Mouse (Mus musculus) gastrocnemius, postnatal 25 days (tissue): ENCODE measurements around the gene Slc7a11. TPM values are rescaled to one million over a fixed set of nuclear protein-coding genes. Genes with fewer than 3 reads are reported as not detected.
"Not testable (repeated sequence)": the region's sequence is repeated elsewhere in the genome, so short reads cannot be mapped to it uniquely, and the experiment has no call there.

ENCODE experiments used
- DNase-seq: peaks from one replicate; pipeline ENCODE4 v3.0.0; 2022
- long read RNA-seq, 2 experiments: library from polyadenylated mRNA; stranded (forward); transcript quantifications; one replicate each; pipeline ENCODE4 v2.0.0; 2021
- total RNA-seq, 2 experiments: library from RNA; stranded (reverse); gene quantifications; 1 replicate in 1 of 2; 2 replicates in 1 of 2; pipeline ENCODE4 v1.2.3; 2021

The Slc7a11 gene
- total RNA-seq: under 1 TPM; 0.11 to 0.23 TPM
- long read RNA-seq, experiment 1, partial matches to known transcripts: 0 of 4 reads
- long read RNA-seq, experiment 1, other reads (novel, unspliced or antisense): 4 of 4 reads
- long read RNA-seq, experiment 2, partial matches to known transcripts: 1 of 7 reads
- long read RNA-seq, experiment 2, other reads (novel, unspliced or antisense): 6 of 7 reads

DNA sequence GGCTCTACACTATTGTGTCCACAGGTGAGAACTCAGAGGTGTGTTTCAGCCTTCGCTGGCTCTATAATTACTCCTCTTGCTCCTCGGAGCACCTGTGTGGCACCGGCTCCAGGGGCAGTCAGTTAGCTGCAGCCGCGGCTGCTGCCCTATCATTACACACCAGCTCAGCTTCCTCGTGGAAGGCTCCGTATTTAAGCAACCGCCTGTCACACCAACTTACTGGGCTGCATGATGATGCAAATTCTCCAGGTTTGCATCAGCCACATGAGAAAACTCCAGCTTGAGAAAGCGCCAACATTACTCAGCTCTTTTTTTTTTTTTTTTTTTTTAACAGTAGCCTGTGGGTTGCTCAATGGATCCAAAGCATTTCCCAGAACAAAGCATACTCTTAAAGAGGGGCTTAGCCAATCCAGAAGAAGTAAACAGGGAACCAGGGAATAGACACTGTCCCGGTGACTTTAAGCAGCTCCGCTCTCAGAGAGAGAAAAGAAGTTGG, at the start of gene Slc7a11:
Gene Slc7a11, minus strand, starts transcription at position 194 of the 496 bp plus-strand sequence.
- peak; percentile 32 for DNase-seq

DNA sequence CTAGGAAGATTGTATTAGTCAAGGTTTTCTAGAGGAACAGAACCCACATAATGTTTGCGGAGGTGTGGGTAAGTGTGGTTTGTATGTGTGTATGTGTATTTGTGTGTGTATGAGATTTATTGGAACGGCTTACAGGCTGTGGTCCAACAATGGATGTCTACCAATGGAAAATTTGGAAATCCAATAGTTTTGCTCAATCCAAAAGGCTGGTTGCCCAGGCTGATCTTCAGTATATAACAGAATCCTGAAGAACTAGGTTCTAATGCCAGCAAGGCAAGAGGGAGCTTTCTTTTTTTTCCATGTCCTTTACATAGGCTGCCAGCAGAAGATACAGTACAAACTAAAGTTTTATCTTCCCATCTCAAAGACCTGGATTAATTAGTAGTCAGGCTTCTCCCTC, 48.3 kb upstream of the Slc7a11 start:
- DNase-seq: no peak

DNA sequence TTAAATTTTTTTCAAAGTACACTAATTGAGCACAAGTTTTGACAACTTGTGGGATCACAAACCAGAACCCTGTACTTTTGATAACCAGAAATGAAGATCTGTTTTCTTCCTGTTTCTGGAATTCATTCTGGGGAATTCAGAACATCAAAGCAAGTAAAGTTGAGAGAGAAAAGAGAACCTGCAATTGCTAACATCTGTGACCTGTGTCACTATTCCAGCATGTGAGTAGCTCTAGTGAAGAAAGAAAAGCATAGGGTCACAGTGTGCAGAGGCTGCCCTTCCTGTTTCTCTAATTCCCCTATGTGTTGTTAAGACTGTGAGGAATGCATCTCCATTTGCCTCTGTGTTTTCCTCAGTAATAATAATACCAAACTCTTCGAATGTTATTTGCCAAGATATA, 40.7 kb upstream of the Slc7a11 start:
- no peak for DNase-seq

DNA sequence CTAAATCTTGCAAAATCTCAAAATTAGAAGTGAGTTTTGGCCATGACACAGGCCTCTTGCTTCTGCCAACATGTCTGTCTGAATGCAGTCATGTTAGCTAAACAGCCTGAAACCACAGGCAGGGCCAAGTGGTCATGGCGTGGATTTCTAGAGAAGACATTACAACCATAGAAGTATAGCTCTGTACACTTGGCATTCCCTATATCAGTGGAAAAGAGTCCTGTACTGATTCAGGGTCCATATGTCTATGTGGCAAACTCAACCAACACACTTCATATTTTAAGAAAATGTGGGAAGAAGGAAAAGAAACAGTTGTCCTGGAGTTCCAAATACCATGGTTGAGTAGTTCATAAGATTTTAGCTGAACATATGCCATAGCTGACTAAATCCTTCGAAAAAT, 18.8 kb upstream of the Slc7a11 start:
- DNase-seq: no peak

DNA sequence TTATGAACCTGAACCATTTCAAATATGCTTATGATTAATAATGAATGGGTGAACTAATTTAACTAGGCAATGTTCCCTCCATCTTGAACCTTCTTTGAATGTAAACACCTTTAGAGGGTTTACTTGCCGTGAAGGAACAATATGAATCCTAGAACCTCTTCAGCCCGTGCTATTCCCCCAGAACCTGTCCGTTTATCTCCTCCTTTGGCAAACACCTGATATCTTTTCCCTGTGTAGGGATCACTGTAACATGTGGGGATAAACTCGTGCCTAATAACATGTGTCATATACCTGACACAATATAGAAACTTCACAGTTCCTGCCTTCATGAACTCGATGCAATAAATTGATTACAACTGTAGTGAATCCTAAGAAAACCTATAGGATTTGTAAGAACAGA, 13.7 kb upstream of the Slc7a11 start:
- DNase-seq: no peak

DNA sequence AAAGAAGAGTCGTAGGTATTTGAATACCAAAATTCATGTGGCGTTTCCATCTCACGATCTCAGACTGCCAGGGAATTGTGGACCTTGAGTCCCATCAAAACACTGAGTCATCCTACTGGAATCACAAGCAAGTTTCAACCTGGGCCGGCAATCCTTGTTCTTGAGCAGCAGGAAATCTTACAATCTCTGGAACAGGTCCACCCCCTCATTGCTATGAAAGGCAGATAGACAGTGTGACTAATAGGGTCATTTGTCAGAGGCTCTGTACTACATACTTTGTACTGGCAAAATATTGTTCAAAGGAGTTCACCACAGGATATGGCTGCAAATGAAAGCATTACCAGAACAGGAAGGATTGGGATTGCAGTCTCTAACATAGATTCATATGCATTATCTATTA, 13.2 kb upstream of the Slc7a11 start:
- DNase-seq: no peak

DNA sequence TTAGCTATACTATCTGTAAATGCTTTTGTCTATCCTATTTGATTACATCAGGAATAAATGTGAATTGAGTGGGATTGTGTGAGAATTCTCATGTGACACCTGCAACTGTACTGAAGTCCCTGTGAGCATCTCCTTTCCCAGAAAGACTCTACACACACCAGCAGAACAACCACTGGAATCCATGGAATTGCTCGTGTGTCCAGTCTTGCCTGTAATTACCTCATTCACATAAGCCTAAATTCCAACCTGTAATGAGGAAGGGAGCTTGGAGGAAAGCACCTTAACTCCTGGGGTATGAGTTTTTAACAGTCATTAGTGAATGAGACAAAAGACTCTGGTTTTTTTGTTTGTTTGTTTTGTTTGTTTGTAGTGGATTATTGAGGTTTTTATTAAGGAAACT, 12.6 kb upstream of the Slc7a11 start:
- DNase-seq: no peak

DNA sequence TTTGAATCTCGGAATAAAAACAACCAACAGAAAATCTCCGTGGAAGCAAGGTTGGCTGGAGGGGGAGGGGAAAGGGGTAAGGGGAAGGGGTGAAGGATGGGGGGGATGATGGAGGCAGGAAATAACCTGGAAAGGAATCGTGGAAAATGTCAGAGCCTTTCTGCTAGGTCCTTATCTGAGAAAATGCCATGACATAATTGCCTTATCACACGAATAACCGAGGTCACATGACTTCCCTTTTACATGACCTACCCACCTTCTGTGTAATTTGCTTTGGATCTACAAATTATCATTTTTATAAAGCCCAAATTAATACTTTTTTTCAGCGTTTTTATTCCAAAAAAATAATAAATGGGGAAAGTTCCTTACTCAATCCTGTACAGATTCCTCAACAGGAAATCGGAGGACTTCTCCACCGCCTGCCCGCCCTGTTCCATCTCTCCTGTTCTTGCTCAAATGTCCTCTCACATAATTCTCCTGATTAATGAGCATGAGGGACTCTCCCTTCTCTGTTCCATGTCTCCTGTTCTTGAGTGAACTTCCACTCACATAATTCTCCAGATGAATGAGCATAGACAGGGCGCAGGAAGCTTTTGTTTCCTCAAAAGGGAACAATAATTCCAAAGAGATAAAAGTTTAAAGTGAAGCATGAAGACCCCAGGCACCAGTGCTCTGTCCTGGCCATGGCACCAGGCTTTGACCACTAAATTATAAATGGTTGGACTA, 1.8 kb upstream of the Slc7a11 start:
- DNase-seq: no peak

DNA sequence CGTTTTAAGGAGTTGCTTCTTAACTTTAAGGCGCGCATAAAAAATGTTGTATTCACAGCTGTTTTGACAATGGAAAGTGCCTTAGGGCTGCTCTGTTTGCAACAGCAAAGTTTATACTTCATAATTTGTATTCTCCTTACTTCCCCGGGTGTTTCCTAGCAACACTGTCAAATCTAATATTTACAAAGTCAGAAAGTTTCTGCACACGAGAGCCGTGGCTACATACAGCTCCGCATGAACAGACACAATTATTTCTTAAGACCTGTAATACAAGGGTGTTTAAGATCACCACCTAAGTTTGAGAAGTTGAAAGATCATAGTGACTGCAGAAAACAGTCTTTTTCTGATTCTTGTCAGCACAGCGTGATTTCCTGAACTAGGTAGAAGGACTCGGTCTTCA, 528 bp upstream of the Slc7a11 start:
- no peak for DNase-seq

DNA sequence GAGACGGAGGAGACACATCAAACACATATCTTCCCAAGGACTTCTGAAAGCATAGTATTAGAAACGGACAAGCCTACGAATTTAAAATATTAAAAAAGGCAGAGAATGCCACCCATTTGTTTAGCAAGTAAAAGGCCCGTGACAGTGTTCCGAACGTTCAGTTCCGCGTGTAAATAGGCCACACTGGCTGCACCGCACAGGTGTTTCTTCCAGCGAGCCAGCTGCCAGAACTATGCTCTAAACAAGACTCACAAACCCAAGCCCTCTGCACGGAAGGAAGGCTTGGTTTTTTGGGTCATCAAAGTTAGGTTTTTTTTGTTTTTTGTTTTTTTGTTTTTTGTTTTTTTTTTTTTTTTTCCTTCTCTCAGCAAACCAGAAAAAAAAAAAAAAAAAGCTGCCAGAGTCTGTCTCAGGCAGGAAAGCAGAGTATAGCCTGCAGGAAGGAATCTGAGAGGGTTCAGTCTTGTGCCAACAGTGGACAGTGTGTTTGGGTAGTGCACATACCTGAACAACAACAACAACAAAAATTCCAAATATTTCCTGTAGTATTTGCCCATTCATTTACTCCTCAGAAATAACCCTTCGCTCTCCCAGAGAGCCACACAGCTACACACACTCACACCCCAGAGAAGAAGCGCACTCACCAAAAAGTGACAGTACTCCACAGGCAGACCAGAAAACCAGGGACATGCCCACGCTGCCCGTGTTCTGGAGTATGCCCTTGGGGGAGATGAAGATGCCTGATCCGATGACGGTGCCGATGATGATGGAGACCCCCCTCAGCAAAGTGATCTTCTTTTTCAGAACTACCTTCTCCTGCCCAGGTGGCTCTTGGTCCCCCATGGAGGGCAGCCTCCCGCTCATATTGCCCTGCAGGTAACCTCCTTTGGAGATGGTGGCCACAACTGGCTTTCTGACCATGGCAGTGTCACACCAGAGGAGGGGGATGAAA, 797 bp downstream of the Slc7a11 start:
- peak; percentile 7 for DNase-seq

DNA sequence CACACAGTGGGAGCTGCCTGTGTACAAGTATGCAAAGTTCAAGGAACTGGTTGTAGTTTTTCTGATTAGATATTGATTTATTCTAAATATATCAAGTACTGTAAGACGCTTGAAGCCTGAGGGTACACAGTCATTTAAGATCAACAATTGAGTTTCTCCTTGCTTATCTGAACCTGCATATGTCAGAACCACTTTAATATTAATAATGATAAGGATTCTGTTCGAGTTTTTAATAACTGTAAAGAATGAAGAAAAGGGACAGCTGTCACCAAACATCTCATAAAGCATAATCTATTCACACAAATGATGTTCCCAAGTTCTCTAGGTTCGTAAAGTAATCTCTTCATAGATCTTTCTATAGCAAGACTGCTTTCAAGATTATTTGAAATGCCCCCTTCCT, 2.1 kb downstream of the Slc7a11 start:
- no peak for DNase-seq

DNA sequence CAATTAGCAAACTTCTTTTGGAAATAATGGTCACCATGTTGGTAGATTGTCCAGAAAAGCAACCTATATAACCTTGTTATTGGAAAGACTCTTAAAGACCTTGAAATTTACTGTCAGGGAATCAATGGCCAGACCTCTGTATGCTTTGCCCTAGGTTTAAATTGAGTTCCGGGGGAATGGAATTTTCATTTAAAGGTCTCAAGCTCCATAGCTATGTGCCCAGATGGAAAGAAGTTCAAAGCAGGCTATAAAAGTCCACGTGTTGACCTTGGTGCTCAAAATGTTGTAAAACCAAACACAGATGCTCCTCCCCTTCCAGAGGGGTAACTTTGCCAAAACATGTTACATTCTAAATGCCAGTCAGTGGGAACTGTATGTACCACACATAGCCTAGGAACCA, 3.0 kb downstream of the Slc7a11 start:
- DNase-seq: no peak

DNA sequence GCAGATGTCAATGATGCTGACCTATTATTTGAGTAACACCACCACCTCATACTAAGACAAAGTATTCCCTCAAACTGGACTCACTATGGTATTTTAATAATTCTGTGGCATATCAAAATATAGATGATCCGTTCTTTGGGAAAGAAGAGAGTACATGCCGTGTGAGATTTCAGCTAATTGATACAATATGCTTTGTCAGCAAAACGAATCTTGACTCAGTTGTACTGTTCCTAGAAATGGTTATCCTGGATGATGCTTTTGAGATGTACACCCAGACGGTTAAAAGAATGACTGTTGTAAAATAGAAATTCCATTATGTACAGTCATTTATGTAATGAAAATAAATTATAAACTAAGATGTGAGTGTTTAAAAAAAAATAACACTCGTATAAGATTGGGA, 4.0 kb downstream of the Slc7a11 start:
- no peak for DNase-seq

DNA sequence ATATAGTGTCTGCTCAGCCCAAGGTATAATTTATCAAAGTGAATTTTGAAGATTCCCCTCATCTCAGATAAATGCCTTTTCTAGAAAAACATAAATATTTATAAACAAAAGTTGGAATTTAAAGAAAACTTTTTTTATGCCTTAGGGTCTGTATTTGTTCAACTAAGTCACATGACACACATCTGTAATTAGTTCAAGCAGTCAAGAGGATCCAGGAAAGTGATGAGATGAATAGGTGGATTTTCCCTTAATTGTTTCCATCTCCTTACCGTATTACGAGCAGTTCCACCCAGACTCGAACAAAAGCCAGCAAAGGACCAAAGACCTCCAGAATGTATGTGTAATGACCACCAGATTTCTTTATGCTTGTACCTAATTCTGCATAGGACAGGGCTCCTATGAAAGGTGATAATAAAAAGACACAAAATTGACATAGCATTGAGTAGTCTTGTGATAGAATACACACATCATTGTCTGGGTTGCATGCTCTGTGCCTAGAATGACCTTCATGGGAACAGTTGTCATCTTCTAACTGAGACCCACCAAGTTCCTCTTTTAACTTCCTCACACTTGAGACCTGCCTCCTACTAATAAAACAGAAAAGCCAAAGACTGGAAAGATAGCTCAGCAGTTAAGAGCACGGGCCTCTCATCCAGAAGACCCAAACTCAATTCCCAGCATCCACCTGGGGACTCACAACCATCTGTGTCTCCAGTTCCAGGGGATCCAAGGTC, 4.7 kb downstream of the Slc7a11 start:
- no peak for DNase-seq

DNA sequence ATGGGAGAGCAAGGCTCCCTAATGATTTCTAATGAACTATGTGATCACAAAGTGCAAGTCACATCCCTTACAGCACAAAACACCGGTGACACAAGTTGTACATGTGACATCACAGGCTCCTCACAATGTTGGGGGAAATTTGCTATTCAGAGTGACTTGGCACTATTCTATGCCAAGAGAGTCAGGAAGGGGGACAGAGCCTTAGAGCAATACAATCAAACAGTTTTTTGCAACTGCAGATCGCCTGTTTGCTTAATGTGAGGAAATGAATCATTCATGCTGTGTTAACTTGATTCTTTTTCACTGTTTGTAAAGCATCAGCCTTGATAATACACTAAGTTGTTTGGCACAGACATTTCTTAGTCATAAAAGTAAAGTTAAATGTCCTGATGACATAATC, 5.3 kb downstream of the Slc7a11 start:
- not testable (repeated sequence) for DNase-seq

DNA sequence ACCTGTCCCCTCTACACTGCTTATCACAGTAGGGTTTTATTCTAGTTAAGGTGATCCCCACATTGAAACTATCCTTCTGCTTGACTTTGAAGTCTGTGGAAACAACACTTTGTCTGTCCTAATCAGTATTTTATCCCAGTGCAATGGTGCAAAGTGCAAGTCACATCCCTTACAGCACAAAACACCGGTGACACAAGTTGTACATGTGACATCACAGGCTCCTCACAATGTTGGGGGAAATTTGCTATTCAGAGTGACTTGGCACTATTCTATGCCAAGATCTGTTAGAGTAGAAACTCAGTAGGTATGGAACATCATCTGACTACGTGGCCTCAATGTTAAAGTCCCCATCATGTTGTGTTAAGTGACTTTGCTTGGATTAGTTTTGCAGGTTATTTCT, 7.0 kb downstream of the Slc7a11 start:
- not testable (repeated sequence) for DNase-seq

DNA sequence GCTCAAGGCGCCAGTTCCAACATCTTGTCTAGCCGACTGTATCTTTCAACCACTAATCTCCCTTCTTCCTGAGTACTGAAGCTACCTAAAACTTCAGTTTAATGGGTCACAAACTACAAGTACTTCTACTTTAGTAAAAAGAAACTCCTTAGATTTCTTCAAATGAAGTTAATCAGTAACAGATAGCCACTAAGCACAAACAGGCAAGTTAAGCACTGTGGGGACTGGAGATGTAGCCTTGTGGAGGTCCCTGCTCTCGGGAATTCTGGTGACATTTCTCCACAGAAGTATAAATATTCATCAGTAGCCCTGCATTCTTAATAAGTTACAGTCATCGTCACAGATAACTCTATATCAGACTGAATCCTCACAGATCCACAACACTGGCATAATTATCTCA, 9.6 kb downstream of the Slc7a11 start:
- no peak for DNase-seq

DNA sequence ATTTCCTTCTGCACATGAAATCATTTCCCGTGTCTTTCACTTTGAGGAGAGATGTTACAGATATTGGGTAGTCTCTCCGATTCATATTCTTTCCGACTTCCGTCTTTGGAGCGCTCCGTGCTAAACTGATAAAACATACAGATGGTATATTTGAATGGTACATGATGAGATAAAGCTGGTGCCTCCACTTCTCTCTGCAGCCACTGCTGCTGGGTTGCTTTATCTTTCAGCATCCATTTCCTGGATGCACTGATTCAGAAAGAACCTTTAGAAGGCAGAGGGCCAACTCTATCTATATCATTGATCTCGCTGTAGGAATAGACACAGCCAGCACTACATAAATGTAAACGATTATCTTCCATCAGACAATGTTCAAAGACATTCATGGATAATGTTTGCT, 12.6 kb downstream of the Slc7a11 start:
- DNase-seq: no peak

DNA sequence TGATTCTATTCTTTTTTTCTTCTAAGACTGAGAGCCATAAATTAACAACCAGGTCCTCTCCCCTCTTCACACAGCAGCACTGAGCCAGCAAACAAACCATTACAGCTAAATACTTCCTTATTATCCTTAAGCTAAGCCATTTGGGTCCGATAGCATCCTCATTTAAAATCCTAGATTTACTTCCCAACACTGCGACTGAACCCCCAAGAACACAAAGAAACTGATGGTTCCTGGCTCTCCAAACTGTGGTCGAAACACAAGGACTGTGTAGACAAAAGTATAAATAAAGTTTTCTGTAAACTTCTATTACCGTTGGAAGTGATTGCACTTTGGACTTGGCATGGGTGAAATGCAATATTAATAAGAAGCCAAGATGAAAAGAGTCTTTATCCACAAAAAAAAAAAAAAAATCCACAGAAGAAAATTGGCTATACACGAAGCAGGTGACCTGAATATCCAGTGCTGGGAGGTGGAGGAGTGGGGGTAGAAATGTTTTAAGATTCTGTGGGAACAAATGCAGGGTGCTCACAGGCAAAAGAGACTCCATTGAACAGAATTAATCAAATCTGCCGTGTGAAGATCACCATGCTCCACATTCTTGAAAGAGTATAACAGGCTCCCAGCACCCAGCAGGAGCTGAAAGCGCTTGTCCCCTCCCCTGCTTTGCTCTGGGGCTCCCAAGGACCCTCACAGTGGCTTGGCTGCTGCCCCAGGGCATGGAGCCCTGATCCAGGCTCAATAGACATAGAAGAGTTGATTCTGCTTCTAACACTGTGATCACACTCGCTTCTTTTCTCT, 21.7 kb downstream of the Slc7a11 start:
- DNase-seq: no peak

DNA sequence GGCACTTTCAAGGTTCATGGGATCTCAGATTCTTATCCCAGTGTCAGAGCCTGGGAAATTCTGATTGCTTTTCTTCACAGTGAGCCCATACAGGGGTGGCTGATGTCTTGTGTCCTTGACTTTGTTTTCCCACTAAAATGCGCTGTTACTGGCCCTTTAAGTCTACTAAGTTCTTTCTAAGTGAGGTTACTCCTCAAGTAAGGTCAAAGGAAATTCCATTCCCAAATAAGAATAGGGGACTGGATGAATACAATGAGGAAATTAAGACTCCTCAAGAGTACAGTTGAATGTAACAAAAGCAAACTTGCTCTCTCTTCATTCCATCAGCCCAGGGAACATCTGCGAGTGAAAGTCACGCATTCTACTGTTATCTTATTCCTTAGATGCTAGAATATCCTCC, 24.3 kb downstream of the Slc7a11 start:
- DNase-seq: no peak

DNA sequence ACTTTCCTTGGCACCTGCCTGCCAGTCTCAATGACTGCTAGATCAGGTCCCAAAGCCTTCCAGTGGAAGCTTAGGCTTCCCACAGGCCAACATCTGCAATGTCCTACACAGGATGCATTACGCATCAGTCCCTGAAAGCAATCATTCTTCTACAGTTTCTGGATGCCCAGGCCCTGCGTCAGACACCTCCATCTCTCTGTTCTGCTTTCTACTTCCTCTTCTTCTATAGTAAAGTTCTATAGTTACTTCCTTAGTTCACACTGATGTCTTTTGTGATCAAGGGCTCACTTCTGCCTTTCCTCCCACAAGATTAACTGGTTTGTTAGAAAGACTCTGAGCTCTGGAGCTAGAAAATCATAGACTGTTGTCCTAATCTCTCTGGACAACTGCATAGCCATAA, 36.6 kb downstream of the Slc7a11 start:
- no peak for DNase-seq
